Mouse (Mus musculus): ENCODE measurements at regions not wholly inside any gene's neighbourhood (a gene's known extent, or its start where the extent isn't known, plus 50 kb on each side); places are given as distances from the start of the nearest gene placed in this dataset.

DNA sequence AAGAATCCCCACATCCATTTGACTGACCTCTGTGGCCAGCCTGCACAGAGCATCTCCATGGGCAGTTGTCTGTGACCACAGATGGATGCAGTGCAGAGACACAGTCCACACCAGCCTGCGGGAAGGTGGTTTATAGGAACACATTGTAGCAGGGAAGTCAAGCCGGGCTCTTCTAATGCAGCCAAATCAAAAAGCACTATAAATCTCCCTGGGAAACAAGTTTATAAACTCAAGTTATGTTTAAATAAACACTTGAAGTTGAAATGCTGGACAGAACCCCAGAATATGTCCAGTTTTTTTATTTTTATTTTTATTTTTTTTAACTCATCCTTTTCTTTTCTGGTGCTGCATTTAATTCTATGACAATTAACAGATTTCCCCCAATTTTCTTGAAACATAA lies 182.1 kb upstream of the Gm765 start:
- no peaks in the 10 kb centered on the region for H3K4me1 ChIP-seq (ENCODE audit: control insufficient read depth in 1 of 2, insufficient read depth in 2 of 2)
- H3K27ac ChIP-seq (ENCODE audit: insufficient read depth, low read depth): no peak overlapping the region
- no peaks in the 10 kb centered on the region for H3K27me3 ChIP-seq (replicated peaks)
- no peaks in the 10 kb centered on the region for H3K79me2 ChIP-seq (replicated peaks; ENCODE audit: control insufficient read depth, extremely low read depth, insufficient read depth, poor library complexity, severe bottlenecking)
- TF ChIP-seq ETS1 (conservative IDR thresholded peaks at IDR 0.05; ENCODE audit: low read depth, low read length) (no peak), POLR2A (IDR thresholded peaks at IDR 0.05; ENCODE audit: low read depth, low read length) (no peak), NRF1 (IDR thresholded peaks at IDR 0.05; ENCODE audit: low read depth, low read length) (no peak), USF1 (IDR thresholded peaks at IDR 0.05; ENCODE audit: low read depth, low read length) (no peak), TBP (conservative IDR thresholded peaks at IDR 0.05; ENCODE audit: low read depth, low read length) (no peak), MXI1 (IDR thresholded peaks at IDR 0.05; ENCODE audit: low read depth, low read length) (no peak), EP300 (IDR thresholded peaks at IDR 0.05; ENCODE audit: low read length) (no peak), ZMIZ1 (IDR thresholded peaks at IDR 0.05; ENCODE audit: low read depth, low read length) (no peak), SIN3A (IDR thresholded peaks at IDR 0.05; ENCODE audit: low read length) (no peak), JUND (conservative IDR thresholded peaks at IDR 0.05; ENCODE audit: low read depth, low read length) (no peak), GABPA (IDR thresholded peaks at IDR 0.05; ENCODE audit: insufficient replicate concordance, low read depth, low read length) (no peak)
- no peak overlapping the region for H3K4me3 ChIP-seq (replicated peaks in 1 of 3; ENCODE audit: low read depth in 2 of 3, low read length in 2 of 3, poor library complexity in 1 of 3)
- H3K9ac ChIP-seq (ENCODE audit: insufficient read depth, low read depth): no peak overlapping the region
- no peaks in the 10 kb centered on the region for H3K9me3 ChIP-seq (replicated peaks; ENCODE audit: low read length)
- no peak overlapping the region for H3K4me2 ChIP-seq (ENCODE audit: insufficient read depth, low read depth, poor library complexity, severe bottlenecking)
- no peak for DNase-seq (ENCODE audit: extremely low read depth)
- H3K36me3 ChIP-seq (replicated peaks in 1 of 2; ENCODE audit: control insufficient read depth in 1 of 2, insufficient read depth in 1 of 2, low read length in 1 of 2): no peaks in the 10 kb centered on the region
- in situ Hi-C loops (cut with MboI; ENCODE audit: low pct_ligation_motif_present, low pct_unique_long_range_greater_than_20kb, low sequenced_read_pairs) (loop anchor here (25.0 kb wide), 2 partner anchors 413 to 1063 kb away; no protein-coding TSS in a partner anchor), dilution Hi-C loops (cut with MboI; ENCODE audit: extremely low pct_ligation_motif_present, extremely low pct_unique_long_range_greater_than_20kb, low sequenced_read_pairs) (no loop called here)

DNA sequence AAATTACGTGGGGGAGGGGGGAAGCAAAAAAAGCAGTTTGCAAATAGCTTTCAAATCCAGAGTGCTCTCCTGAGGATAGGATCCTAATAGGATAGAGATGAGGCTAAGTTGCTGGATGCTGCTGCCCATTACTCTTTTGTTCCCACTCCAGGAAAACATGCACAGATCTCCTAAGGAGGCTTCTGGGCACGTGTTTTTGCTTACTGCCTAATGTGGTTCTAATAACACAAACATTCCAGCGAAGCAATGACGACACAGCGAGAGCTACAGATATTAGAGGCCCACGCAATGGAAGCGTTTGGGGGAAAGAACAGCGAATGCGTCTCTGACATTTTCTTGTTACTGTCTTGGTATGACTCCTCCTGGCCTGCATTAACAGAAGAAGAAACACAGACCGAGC lies 179.0 kb upstream of the Gm765 start:
- Histone ChIP-seq H3K9me3 (replicated peaks; ENCODE audit: low read length) (no peaks in the 10 kb centered on the region), H3K4me1 (ENCODE audit: control insufficient read depth in 1 of 2, insufficient read depth in 2 of 2) (no peaks in the 10 kb centered on the region), H3K79me2 (replicated peaks; ENCODE audit: control insufficient read depth, extremely low read depth, insufficient read depth, poor library complexity, severe bottlenecking) (no peaks in the 10 kb centered on the region), H3K27me3 (replicated peaks) (no peaks in the 10 kb centered on the region), H3K9ac (ENCODE audit: insufficient read depth, low read depth) (no peak overlapping the region), H3K27ac (ENCODE audit: insufficient read depth, low read depth) (no peak overlapping the region), H3K4me2 (ENCODE audit: insufficient read depth, low read depth, poor library complexity, severe bottlenecking) (no peak overlapping the region), H3K36me3 (replicated peaks in 1 of 2; ENCODE audit: control insufficient read depth in 1 of 2, insufficient read depth in 1 of 2, low read length in 1 of 2) (no peaks in the 10 kb centered on the region), H3K4me3 (replicated peaks in 1 of 3; ENCODE audit: low read depth in 2 of 3, low read length in 2 of 3, poor library complexity in 1 of 3) (no peak overlapping the region)
- in situ Hi-C loops (cut with MboI; ENCODE audit: low pct_ligation_motif_present, low pct_unique_long_range_greater_than_20kb, low sequenced_read_pairs) (loop anchor here (25.0 kb wide), 1 partner anchor 1066 kb away; no protein-coding TSS in a partner anchor), dilution Hi-C loops (cut with MboI; ENCODE audit: extremely low pct_ligation_motif_present, extremely low pct_unique_long_range_greater_than_20kb, low sequenced_read_pairs) (no loop called here)
- DNase-seq (ENCODE audit: extremely low read depth): no peak
- TF ChIP-seq IRF4 (IDR thresholded peaks at IDR 0.05; ENCODE audit: low read depth, low read length): no peak
- no peak for TF ChIP-seq ELF1 (IDR thresholded peaks at IDR 0.05; ENCODE audit: low read depth, low read length)
- TF ChIP-seq CTCF (conservative IDR thresholded peaks at IDR 0.05 in 1 of 2, IDR thresholded peaks at IDR 0.05 in 1 of 2; ENCODE audit: low read depth in 2 of 2, low read length in 2 of 2): no peak
- no peak for TF ChIP-seq MEF2A (IDR thresholded peaks at IDR 0.05; ENCODE audit: borderline replicate concordance, low read depth, low read length)
- no peak for TF ChIP-seq USF2 (conservative IDR thresholded peaks at IDR 0.05; ENCODE audit: low read depth, low read length)
- no peak for TF ChIP-seq MXI1 (IDR thresholded peaks at IDR 0.05; ENCODE audit: low read depth, low read length)
- TF ChIP-seq BHLHE40 (IDR thresholded peaks at IDR 0.05; ENCODE audit: low read depth, low read length): no peak
- TF ChIP-seq NELFE (IDR thresholded peaks at IDR 0.05; ENCODE audit: low read depth, low read length): no peak
- no peak for TF ChIP-seq RCOR1 (conservative IDR thresholded peaks at IDR 0.05; ENCODE audit: low read depth, low read length)
- TF ChIP-seq NRF1 (IDR thresholded peaks at IDR 0.05; ENCODE audit: low read depth, low read length): no peak
- no peak for TF ChIP-seq SMC3 (IDR thresholded peaks at IDR 0.05; ENCODE audit: low read depth, low read length)
- no peak for TF ChIP-seq TBP (conservative IDR thresholded peaks at IDR 0.05; ENCODE audit: low read depth, low read length)
- no peak for TF ChIP-seq RAD21 (IDR thresholded peaks at IDR 0.05; ENCODE audit: low read depth, low read length)
- TF ChIP-seq PAX5 (IDR thresholded peaks at IDR 0.05; ENCODE audit: low read length): no peak

Measured in CH12.LX (cell line).